Mouse (Mus musculus) heart, adult 11 months (tissue): ENCODE data around the gene Ctrb1.

ENCODE experiments used
- DNase-seq: peaks from one replicate; pipeline ENCODE4 v3.0.0; 2022

Ctrb1 gene

DNA sequence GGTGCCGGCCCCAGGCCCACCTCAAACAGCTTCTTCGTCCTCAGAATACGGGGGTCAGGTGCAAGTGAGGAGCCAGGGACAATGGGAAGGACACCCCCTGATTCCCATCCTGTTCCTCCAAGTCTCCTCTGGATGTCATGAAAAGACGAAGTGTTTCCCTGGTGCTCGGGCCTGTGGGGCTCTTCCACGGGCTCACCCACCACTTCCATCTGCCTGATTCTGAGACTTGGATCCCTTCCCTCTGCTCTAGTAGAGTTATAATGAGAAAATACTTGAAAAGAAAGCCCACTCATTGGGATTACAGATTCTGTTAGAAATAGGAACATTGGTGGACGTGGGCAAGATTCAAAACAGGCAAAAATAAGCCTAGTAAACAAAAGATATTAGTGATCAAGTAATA is 12.0 kb downstream of the Ctrb1 start:
- no peak for DNase-seq

DNA sequence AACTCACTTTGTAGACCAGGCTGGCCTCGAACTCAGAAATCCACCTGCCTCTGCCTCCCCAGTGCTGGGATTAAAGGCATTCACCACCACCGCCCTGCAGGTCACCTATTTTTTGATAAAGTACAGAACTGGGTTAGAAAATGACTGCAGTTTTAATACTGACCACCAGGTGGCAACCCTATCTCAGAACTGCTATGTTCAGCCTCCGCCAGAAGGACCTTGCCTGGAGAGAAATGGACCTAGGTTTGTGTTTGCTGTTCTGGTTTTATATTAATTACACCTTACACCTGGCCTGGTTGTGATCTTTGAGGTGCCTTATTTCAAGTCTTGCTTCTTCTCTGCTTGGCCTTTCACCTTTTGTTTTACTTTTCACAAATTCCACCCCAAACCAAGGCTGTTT is 12.7 kb downstream of the Ctrb1 start:
- DNase-seq: peak; percentile 89

DNA sequence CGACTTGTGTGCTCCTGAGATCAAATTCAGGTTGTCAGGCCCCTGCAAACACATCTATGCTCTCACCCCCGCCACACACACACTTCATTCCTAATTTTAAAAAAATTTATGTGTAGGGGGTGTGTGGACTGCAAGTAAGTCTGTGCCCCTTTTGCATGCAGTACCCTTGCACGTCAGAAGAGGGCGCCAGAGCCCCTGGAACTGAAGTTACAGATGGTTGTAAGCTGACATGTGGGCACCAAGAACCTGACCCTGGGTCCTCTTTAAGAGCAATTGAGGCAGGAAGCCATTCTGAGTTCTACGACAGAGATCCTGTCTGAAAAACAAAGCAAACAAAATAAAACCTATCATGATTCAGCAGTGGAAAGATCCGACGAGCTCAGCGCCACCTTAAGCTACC is 14.6 kb downstream of the Ctrb1 start:
- DNase-seq: no peak

DNA sequence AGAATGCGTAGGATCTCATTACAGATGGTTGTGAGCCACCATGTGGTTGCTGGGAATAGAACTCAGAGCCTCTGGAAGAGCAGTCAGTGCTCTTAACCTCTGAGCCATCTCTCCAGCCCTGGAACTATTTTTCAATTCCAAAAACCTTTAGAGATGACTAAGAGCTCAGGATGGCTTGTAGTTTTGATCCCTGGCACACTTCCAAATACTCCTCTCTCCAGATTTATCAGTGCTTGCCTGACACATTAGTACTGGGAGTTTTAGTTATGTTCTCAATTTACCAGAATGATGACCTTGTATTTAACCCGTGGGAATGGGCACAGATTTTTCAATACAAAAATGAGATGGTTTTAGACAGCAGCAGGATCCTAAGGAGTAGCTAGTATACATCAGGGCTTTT is 24.1 kb downstream of the Ctrb1 start:
- no peak for DNase-seq

DNA sequence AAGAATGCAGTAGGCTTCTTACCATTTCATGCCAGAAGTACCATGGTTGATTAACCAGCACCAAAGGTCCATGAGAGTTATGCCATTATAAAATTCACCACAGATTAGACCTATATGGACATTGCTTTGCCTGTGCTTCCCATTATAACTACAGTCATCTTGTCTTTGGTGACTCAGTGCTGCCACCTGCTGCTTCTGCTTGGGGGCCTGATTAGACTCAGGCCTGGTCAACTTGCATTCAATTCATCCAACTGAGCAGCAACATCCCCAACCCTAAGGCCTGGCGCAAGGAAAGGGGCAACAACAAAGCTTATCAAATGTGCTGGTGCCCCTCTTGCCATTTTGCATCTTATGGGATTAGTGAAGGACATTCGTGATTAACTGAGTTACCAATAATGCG is 28.3 kb downstream of the Ctrb1 start:
- DNase-seq: peak; percentile 98

DNA sequence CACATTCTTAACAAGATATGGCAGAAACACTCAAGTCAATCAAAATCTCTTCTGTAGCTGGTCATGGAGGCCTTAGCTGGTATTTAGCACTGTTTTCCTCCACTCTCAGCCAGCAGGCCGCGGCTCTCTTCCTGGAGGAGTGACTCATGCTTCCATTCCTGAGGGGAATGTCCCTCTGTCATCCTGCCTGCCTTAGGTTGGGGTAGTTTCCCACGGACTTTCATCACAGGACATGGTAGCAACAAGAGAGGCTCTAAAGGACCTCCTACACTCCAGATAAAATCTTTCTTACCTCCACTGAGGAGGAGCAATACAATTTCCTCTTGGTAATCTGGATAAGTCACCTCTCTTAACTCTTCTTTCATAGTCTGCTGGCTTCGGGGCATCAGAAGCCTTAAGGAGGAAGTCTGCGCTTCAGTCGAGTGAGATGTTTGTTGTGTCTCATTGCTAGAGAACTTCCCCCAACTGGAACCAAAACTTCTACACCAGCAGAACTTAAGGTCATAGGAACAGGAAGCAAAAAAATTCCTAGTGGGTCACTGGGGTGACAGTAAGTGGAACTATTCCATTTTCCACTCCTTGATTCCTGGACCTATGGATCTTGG is 31.9 kb downstream of the Ctrb1 start:
- DNase-seq: peak; percentile 91

DNA sequence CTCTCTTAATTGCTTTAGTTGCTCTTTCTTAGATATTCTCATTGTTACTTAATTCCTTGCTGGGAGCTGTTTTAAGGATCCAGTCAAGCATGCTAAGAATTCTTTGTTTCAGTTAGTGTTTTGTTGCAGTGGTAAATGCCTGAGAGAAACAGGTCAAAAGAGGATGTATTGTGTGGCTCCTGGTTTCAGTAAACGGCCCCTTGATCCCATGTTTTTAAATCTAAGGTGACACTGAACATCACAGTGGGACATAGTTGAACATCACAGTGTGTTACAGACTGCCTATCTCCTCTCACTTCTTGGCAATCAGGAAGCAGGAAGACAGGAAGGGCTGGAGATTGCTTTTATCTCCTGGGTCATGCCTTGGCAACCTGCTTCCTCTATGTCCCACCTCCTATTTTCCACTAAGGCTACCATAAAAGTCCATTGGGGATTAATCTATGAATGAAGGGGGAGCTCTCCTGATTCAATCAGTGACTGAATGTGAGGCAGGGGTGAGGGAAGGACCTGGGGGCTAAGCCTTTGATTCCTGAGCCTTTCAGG is 33.4 kb downstream of the Ctrb1 start:
- no peak for DNase-seq

GRCm38 (mm10) chr8:111653524-111653923 is 37.3 kb downstream of the Ctrb1 start:
- DNase-seq: no peak

- no peak for DNase-seq
These were observed 40.2 kb downstream of the Ctrb1 start for GRCm38 (mm10) chr8:111650651-111651050.

GRCm38 (mm10) chr8:111648834-111649233 is 42.0 kb downstream of the Ctrb1 start:
- no peak for DNase-seq

DNA sequence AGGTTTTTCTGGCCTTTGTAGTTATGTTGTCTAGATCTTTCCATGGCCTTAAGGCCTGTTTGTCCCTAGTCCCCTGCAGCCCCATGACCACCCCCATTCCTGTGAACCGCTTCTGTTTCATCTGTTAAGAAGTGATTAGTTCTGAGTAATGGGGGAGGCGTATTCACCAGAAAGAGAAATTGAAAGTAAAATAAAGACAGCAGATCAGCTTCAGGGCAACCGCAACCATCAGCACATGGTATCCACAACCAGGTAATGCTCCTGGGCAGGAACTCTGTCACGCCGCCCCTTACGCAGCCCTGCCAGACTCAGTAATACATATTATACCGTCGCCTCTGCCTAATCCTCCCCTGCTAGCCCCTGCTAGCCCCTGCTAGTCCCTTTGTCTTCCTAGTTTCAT is 45.1 kb downstream of the Ctrb1 start:
- DNase-seq: peak; percentile 76

DNA sequence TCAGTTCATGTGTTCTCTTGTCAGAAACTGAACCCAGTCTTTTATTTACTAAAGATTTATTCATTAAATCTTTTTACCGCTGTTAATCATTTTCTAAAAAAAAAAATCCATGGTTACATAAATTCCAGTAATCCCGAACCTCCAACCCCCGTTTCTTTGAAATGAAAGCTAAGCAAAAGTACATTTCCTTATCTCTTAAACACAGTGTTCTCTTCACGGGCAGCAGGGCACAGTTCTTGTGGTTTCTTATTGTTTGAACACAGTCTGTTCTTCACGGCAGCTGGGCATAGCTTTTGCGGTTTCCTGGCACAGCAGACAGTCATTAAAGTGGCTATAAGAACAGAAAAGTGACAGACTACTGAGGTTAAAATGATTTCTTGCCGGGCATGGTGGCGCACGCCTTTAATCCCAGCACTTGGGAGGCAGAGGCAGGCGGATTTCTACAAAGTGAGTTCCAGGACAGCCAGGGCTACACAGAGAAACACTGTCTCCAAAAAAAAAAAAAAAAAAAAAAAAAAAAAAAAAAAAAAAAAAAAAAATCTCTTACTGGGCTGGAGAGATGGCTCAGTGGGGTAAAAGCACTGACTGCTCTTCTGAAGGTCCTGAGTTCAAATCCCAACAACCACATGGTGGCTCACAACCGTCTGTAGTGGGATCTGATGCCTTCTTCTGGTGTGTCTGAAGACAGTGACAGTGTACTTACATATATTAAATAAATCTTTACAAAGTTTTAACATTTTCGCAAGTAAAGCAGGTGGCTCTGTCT is 46.3 kb downstream of the Ctrb1 start:
- peak; percentile 93 for DNase-seq

DNA sequence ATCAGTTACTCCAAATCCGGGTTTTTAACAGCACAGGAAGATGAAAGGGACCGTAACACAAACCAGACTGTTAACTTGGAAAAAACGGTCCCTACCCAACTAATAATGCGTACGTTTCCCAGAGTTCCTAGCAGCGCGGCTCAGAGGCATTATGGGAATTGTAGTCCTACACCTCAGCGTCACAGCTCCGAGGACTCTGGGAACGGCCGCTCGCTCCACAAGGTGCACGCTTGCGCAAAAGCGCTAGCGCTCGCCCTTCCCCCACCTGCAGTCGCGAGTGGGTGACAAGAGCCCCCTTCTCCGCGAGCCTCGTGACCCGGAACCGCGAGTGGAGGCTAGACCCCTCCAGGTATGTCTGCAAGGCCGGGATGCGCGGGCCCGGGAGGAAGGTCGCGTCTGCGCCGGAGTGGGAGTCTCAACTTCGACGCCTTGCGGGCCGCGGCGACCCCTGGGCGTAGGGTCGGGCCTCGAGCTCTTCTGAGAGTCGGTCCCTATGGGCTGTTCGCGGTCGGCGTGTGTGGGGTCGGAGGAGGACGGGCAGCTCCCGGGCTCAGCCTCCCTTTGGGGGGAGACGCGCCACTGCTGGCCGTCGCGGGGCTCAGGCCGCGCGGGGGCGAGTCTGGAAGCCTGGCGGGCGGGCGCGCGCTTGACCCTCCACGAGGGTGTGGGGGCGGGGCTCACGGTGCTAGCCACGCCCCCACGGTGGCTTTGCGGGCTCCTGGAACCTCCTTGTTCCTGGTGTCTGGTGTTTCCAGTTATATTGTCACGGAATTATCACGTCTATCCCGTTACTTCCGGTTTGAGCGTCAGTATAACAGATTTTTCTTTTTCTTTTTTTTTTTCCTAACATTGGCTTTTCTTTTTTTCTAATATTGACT is 47.3 kb downstream of the Ctrb1 start, which contains the start of gene Zfp1:
TSS of gene Zfp1 (plus strand) at position 138 of the 878 bp plus-strand sequence.
- DNase-seq: peak; percentile 99

DNA sequence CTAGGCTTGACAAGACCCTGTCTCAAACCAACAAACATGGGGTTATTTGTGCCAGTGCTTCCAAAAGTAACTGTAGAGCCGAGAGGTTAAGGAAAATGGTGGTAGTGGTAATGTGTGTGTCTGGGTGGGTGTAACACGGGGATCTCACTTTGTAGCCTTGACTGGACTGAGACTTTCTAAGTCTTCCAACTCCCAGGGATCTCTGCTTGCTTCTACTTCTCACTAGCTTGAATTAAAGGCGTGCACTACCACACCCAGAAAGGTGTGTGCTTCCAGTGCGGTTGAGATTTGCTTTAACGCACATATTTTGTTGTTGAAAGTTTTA is 47.9 kb downstream of the Ctrb1 start:
- DNase-seq: no peak

GRCm38 (mm10) chr8:111642496-111642895 is 48.3 kb downstream of the Ctrb1 start:
- DNase-seq: peak; percentile 96

DNA sequence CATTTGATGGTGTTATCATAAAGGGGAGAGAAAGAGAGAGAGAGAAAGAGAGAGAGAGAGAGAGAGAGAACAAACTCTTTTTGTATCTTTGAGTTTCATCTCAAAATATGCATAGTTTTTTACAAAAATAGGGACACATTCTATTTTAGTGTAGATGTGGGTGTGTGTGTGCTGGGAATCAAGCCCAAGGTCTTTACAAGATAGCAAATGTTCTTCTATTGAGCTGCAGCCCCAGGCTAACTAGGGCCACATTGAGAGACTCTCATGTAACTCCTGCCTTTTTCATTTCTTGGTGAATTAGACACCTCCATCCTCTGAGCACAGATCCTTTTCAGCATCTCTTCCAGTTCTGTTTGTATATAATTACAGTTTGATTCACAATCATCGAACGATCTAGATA is 49.7 kb downstream of the Ctrb1 start:
- DNase-seq: no peak

- DNase-seq: peak; percentile 81
These were observed 52.7 kb downstream of the Ctrb1 start for GRCm38 (mm10) chr8:111638086-111638485.
